Mouse (Mus musculus): ENCODE results near the gene Slc22a16. TPM values are rescaled to one million over a fixed set of nuclear protein-coding genes. Genes with fewer than 3 reads are reported as not detected.

The Slc22a16 gene
- total and polyA plus RNA-seq, 3 experiments: not detected

DNA sequence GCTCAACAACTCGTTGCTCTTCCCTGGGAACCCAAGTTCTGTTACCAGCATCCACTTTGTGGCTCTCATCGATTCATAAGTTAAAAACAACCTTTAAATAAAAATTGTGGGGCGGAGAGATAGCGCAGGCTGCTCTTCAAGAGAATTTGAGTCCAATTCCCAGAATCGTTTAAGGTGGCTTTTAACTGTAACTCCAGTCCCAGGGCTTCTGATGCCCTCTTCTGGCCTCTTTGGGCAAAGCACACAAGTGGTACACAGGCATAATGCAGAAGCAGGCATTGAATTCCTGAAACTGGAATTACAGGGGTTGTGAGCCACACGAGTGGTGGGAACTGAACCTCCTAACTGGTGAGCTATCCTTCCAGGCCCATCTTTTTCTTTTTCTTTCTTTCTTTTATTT, 40.5 kb upstream of the Slc22a16 start:
- H3K36me3 ChIP-seq (ENCODE audit: control insufficient read depth in 1 of 2, insufficient read depth in 2 of 2, low read length in 2 of 2): peaks cover 0 to 10% of the 10 kb centered on the region in 2 experiments; a peak in 2 of 4 replicates
- peaks cover 4 to 20% of the 10 kb centered on the region in 2 experiments; a peak in 3 of 4 replicates for H3K4me1 ChIP-seq (ENCODE audit: control insufficient read depth in 1 of 2, insufficient read depth in 2 of 2, low read length in 2 of 2)
- H3K27ac ChIP-seq (ENCODE audit: control insufficient read depth, low read depth, low read length): peak overlapping the region; percentile 69
- peak; percentile 60; the same call in 1 of the 2 replicates for TF ChIP-seq ETS1 (IDR thresholded peaks at IDR 0.05; ENCODE audit: low read depth, low read length)
- TF ChIP-seq ZNF384 (IDR thresholded peaks at IDR 0.05; ENCODE audit: low read depth, low read length): no peak
- TF ChIP-seq RCOR1 (IDR thresholded peaks at IDR 0.05; ENCODE audit: low read depth, low read length): no peak
- no peak for TF ChIP-seq ZKSCAN1 (IDR thresholded peaks at IDR 0.05; ENCODE audit: low read depth, low read length)
- TF ChIP-seq CTCF (IDR thresholded peaks at IDR 0.05 in 2 of 3, conservative IDR thresholded peaks at IDR 0.05 in 1 of 3; ENCODE audit: control insufficient read depth in 1 of 3, insufficient read depth in 1 of 3, low read depth in 2 of 3, low read length in 3 of 3, poor library complexity in 1 of 3, severe bottlenecking in 1 of 3): peak; percentile 82 to 90 (median 83)
- no peak for TF ChIP-seq BHLHE40 (IDR thresholded peaks at IDR 0.05; ENCODE audit: borderline replicate concordance, low read depth, low read length)
- 0 out of 2 replicates have a peak, but pooled peaks have one; percentile 32 for TF ChIP-seq MAZ (IDR thresholded peaks at IDR 0.05; ENCODE audit: low read depth, low read length)
- peak; percentile 94 for TF ChIP-seq ZC3H11A (IDR thresholded peaks at IDR 0.05; ENCODE audit: low read depth, low read length)
- TF ChIP-seq MAFK (IDR thresholded peaks at IDR 0.05; ENCODE audit: borderline replicate concordance, low read depth, low read length): no peak
- TF ChIP-seq CHD1 (IDR thresholded peaks at IDR 0.05; ENCODE audit: low read depth, low read length): no peak
- peak; percentile 85 for TF ChIP-seq E2F4 (IDR thresholded peaks at IDR 0.05; ENCODE audit: borderline replicate concordance, low read depth, low read length)
- no peak for TF ChIP-seq NELFE (IDR thresholded peaks at IDR 0.05; ENCODE audit: low read depth, low read length)
- TF ChIP-seq ELF1 (IDR thresholded peaks at IDR 0.05; ENCODE audit: low read depth, low read length): no peak
- no peak for TF ChIP-seq ZMIZ1 (IDR thresholded peaks at IDR 0.05; ENCODE audit: low read depth, low read length)
- TF ChIP-seq POLR2AphosphoS5 (IDR thresholded peaks at IDR 0.05; ENCODE audit: borderline replicate concordance, low read depth, low read length): no peak
- TF ChIP-seq RAD21 (IDR thresholded peaks at IDR 0.05; ENCODE audit: low read depth, low read length): peak; percentile 97
- peak; percentile 92 for TF ChIP-seq SMC3 (IDR thresholded peaks at IDR 0.05; ENCODE audit: low read depth, low read length)
- TF ChIP-seq GABPA (IDR thresholded peaks at IDR 0.05; ENCODE audit: low read depth, low read length): no peak
- TF ChIP-seq NRF1 (IDR thresholded peaks at IDR 0.05; ENCODE audit: insufficient read depth, low read depth, low read length, poor library complexity, severe bottlenecking): no peak
- TF ChIP-seq TBP (IDR thresholded peaks at IDR 0.05; ENCODE audit: low read depth, low read length): peak; percentile 52; the same call in 1 of the 2 replicates
- TF ChIP-seq MXI1 (IDR thresholded peaks at IDR 0.05; ENCODE audit: low read depth, low read length): 0 out of 2 replicates have a peak, but pooled peaks have one; percentile 30
- peak in 1 of 2 experiments; percentile 13; a peak in 1 of 4 replicates for TF ChIP-seq EP300 (IDR thresholded peaks at IDR 0.05; ENCODE audit: low read depth in 1 of 2, low read length in 2 of 2)
- no peak for TF ChIP-seq TCF12 (IDR thresholded peaks at IDR 0.05; ENCODE audit: low read depth, low read length)
- TF ChIP-seq UBTF (IDR thresholded peaks at IDR 0.05; ENCODE audit: borderline replicate concordance, insufficient read depth, low read depth, low read length): peak; percentile 44; the same call in 1 of the 2 replicates
- TF ChIP-seq USF1 (IDR thresholded peaks at IDR 0.05; ENCODE audit: low read depth, low read length): no peak
- TF ChIP-seq MYC (IDR thresholded peaks at IDR 0.05; ENCODE audit: low read depth, low read length): peak; percentile 58; the same call in 1 of the 2 replicates
- TF ChIP-seq GATA1 (IDR thresholded peaks at IDR 0.05; ENCODE audit: low read depth, low read length): peak; percentile 63
- TF ChIP-seq MAX (IDR thresholded peaks at IDR 0.05; ENCODE audit: low read length): no peak
- TF ChIP-seq MEF2A (IDR thresholded peaks at IDR 0.05; ENCODE audit: extremely low read depth, insufficient replicate concordance, low read depth, low read length, poor library complexity, severe bottlenecking): no peak
- TF ChIP-seq MYB (IDR thresholded peaks at IDR 0.05; ENCODE audit: low read depth, low read length): no peak
- TF ChIP-seq TAL1 (IDR thresholded peaks at IDR 0.05; ENCODE audit: low read length): no peak
- TF ChIP-seq SIN3A (IDR thresholded peaks at IDR 0.05; ENCODE audit: low read length): peak; percentile 77
- H3K79me2 ChIP-seq (ENCODE audit: control insufficient read depth, insufficient read depth, low read length, poor library complexity): no peaks in the 10 kb centered on the region
- peak; percentile 89 for DNase-seq (ENCODE audit: low read depth, low spot score)
- no peaks in the 10 kb centered on the region for H3K9me3 ChIP-seq (replicated peaks; ENCODE audit: insufficient read depth, low read length)
- H3K4me3 ChIP-seq (ENCODE audit: control insufficient read depth in 1 of 2, insufficient read depth in 1 of 2, low read depth in 2 of 2, low read length in 2 of 2): peak overlapping the region; percentile 13 to 28
- peak overlapping the region; percentile 56 for H3K9ac ChIP-seq (ENCODE audit: control insufficient read depth, low read depth, low read length, poor library complexity, severe bottlenecking)
- H3K27me3 ChIP-seq (ENCODE audit: control insufficient read depth in 1 of 2, insufficient read depth in 2 of 2, low read length in 2 of 2): 0 out of 4 replicates have a peak, but pooled peaks cover 0 to 1% of the 10 kb centered on the region in 2 experiments

Measured in MEL (cell line).